Mouse (Mus musculus): ENCODE measurements around the gene A630001G21Rik.

A630001G21Rik gene

GRCm38 (mm10) chr1:85771976-85772375, 6.5 kb downstream of the A630001G21Rik start:
- no peak for DNase-seq (ENCODE audit: low spot score in 2 of 2)

- DNase-seq (ENCODE audit: low spot score in 2 of 2), result no peak
These were observed 10.7 kb downstream of the A630001G21Rik start for GRCm38 (mm10) chr1:85767754-85768153.

GRCm38 (mm10) chr1:85766120-85766519, 12.3 kb downstream of the A630001G21Rik start:
- DNase-seq (ENCODE audit: low spot score in 2 of 2), result no peak

- DNase-seq (ENCODE audit: low spot score in 2 of 2), result no peak
These were observed 14.2 kb downstream of the A630001G21Rik start for GRCm38 (mm10) chr1:85764291-85764690.

- no peak for DNase-seq (ENCODE audit: low spot score in 2 of 2)
These were observed 15.1 kb downstream of the A630001G21Rik start for GRCm38 (mm10) chr1:85763386-85763785.

GRCm38 (mm10) chr1:85761665-85762064, 16.8 kb downstream of the A630001G21Rik start:
- DNase-seq (ENCODE audit: low spot score in 2 of 2), result no peak

GRCm38 (mm10) chr1:85758969-85759293, 19.5 kb downstream of the A630001G21Rik start:
- DNase-seq (ENCODE audit: low spot score in 2 of 2), result no peak

GRCm38 (mm10) chr1:85758231-85758968, 20.0 kb downstream of the A630001G21Rik start:
- DNase-seq (ENCODE audit: low spot score in 2 of 2), result peak; percentile 10 to 64

- peak in 1 of 2 experiments; percentile 23 for DNase-seq (ENCODE audit: low spot score in 2 of 2)
These were observed 20.8 kb downstream of the A630001G21Rik start for GRCm38 (mm10) chr1:85757531-85758230.

- no peak for DNase-seq (ENCODE audit: low spot score in 2 of 2)
These were observed 26.3 kb downstream of the A630001G21Rik start for GRCm38 (mm10) chr1:85751932-85752680.

- no peak for DNase-seq (ENCODE audit: low spot score in 2 of 2)
These were observed 26.9 kb downstream of the A630001G21Rik start for GRCm38 (mm10) chr1:85751494-85751893.

- no peak for DNase-seq (ENCODE audit: low spot score in 2 of 2)
These were observed 27.8 kb downstream of the A630001G21Rik start for GRCm38 (mm10) chr1:85750650-85751049.

- no peak for DNase-seq (ENCODE audit: low spot score in 2 of 2)
These were observed 28.6 kb downstream of the A630001G21Rik start for GRCm38 (mm10) chr1:85749829-85750228.

- DNase-seq (ENCODE audit: low spot score in 2 of 2), result no peak
These were observed 31.9 kb downstream of the A630001G21Rik start for GRCm38 (mm10) chr1:85746511-85746910.

GRCm38 (mm10) chr1:85744539-85744938, 33.9 kb downstream of the A630001G21Rik start:
- no peak for DNase-seq (ENCODE audit: low spot score in 2 of 2)

- no peak for DNase-seq (ENCODE audit: low spot score in 2 of 2)
These were observed 35.4 kb downstream of the A630001G21Rik start for GRCm38 (mm10) chr1:85742916-85743505.

- no peak for DNase-seq (ENCODE audit: low spot score in 2 of 2)
These were observed 36.1 kb downstream of the A630001G21Rik start for GRCm38 (mm10) chr1:85742333-85742732.

GRCm38 (mm10) chr1:85740923-85741322, 37.5 kb downstream of the A630001G21Rik start:
- no peak for DNase-seq (ENCODE audit: low spot score in 2 of 2)

GRCm38 (mm10) chr1:85739819-85740218, 38.6 kb downstream of the A630001G21Rik start:
- no peak for DNase-seq (ENCODE audit: low spot score in 2 of 2)

GRCm38 (mm10) chr1:85739000-85739399, 39.4 kb downstream of the A630001G21Rik start:
- no peak for DNase-seq (ENCODE audit: low spot score in 2 of 2)

- DNase-seq (ENCODE audit: low spot score in 2 of 2), result peak; percentile 11 to 20
These were observed 41.9 kb downstream of the A630001G21Rik start for GRCm38 (mm10) chr1:85736355-85737184.

All from right cerebral cortex, postnatal 36 days (tissue).